Mouse (Mus musculus): Measurements from ENCODE around the gene Spag8. TPM values are rescaled to one million over a fixed set of nuclear protein-coding genes. Genes with fewer than 3 reads are reported as not detected.

The Spag8 gene
- not detected for polyA plus RNA-seq (2017; shearing (Covaris generic))

DNA sequence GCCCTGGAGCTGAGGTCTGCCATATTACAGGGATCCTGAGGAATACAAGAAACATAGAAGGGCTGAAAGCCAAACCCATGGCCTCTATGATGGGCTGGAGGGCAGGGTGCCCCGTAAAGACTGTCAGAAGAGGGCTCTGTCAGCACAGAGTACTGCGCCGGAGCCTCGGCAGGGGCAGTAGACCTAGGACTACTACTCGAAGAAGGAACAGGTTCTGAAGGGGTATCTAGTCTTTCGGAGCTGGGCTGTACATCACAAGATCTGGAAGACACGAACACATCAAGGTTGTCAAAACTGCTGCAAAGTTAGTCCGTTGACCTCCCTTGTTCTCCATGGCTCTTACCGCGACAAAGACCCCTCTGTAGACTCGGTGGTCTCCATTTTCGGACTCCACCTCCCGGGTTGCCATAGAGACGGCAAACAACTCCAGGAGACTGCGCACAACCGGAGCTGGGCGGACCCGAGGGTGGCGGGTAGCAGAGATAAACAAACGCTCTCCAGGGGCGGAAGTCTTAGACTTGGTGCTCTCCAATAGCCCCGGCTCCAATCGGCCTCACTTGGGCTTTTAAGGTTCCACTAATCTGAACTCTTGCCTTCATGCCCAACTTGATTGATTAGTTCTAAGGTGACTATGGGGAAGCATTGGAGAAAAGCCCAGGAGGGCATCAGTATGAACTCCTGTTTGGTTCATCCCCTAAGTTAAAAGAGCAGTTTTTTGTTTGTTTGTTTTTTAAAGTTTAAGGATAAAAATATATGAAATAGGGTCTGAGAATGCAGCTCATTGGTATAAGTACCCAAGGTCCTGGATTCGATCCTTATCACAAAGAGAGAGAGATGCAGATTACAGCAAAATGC lies at the start of gene Spag8:
Spag8 (minus strand) TSS at position 434 of the 855 bp plus-strand sequence.

DNA sequence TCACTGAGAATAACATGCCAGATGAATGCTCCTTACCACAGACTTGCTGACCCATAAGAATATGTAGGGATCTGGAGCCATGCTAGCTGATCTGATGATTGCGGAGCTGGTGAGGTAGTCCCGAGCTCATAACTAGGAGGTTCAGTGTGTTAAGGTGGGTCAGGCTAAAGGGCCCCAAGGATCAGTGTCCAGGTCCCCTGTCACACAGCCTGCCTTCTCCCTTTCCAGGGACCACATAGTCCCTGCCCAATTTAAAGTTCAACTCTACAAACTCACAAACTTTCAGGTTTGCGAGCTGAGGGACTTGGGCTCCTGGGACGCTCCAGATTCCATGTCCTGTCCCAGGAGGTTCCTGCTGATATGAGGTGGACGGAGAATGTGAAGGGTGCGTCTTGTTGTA lies 47.3 kb upstream of the Spag8 start, which contains the start of gene Olfr70:
Olfr70 (minus strand) TSS at position 101 of the 400 bp plus-strand sequence.

DNA sequence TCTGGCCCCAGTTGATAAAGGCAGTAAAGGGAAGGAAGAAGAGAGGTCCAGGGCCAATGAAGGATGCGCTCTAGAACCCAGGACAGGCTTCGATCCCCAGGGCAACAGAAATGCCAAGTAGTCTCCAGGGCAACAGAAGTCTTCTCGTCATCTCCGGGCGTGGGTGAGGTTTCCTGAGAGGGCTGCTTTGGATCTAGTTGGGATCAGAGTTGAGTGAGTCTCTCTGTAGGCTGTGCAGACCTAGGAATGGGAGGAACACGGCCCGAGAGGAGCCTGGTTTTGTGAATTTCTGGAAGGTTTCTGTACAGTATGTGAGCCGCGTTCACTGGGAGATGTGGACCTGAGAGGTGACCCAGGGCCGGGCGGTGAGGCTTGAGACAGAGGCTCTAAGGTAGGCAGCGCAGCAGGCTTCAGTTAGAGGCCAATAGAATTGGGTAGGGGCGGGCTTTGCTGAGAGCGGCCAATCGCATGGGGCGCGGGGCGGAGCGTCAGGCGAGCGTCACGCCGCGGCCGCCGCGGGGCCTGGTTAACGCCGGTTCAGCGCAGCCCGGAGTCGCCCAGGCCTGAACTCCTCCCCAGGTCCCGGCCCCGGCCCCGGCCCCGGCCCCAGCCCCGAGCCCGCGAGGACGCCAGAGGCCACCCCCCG lies 15.5 kb upstream of the Spag8 start, which contains the start of the genes Tmem8b and Fam221b:
Tmem8b (plus strand) TSS at position 190 of the 646 bp plus-strand sequence.
Fam221b (minus strand) TSS at position 364 of the 646 bp plus-strand sequence.

DNA sequence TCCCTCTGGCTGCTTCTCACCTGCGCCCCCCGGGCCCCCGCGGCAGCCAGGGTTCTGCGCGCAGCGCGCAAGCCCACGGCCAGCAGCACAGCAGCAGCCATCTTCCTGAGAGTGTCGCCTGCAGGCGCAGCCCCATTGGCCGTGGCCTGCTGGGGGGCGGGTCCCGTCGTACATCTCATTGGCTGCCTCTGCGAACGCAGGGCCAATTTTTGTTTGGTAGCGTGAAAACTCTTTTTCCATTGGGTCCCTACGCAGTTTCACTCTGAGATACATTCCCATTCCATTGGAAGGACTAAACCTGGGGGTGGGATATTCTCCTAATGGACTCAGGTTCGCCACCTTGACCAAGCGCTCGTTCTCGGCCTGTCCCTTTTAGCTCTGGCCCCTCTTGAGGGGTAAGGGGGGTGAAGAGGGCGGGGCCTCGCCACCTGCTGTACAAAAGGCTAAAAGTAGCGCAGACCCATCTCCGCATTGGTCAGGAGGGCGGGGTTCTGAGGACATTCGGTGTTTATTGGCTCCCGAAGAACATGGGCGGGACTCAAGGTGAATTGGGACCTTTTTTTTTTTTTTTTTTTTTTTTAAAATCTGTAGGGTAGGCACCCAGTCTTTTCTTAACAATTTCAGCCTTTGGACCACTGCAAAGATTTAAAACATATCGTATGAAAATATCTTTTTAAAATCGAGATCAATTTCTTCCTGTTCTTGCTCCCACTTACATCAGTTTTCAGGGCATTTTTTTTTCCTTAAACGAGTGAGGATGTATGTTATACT lies 3.1 kb upstream of the Spag8 start, which contains the start of gene Hint2:
Hint2 (minus strand) TSS at position 128 of the 771 bp plus-strand sequence.

DNA sequence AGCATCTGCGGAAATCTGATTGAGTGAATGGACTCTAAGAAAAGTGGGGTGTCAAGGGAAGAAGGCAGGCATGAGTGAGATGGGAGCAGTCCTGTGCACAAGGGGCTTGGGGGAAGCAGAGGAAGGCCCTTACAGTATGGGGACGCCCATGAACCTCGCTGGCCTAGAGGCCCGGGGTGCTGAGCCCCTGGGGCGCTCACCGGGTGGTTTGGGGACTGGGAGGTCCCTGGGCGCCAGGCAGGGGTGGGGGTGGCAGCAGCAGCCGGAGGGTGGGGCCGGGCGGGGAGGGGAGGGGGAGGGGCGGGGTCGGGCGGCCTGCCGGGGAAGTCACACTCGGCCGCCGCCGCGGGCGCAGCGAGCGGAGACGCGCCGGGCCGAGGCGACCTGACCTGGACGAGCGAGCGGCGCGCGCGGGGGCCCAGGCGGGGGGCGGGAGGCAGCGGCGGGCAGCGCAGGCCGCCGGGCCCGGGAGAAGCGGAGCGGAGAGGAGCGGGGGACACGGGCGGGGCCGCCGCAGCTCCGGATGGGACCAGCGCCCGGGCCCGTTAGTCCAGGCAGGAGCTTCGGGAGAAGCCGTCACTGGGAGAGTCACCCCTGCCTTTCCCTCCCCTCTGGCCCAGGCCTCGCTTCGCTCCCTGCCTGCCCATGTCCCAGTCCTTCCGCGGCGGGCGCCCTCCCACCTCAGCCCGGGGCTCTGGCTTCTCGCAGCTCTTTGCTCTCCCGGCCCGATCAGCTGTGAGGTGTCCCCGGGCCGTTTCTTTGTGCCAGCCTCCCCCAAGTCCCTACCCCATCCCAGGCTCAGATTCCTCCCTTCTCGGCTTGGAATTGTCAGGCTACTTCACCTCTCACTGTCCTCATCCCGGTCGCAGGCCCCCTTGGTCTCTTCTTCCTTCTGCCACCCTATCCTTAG lies 22.1 kb downstream of the Spag8 start, which contains the start of gene Npr2:
Npr2 (plus strand) TSS at position 890 of the 910 bp plus-strand sequence.

Other genes starting within 250 kb of the Spag8 start
- gene Fam166b, start 224.5 kb downstream of the Spag8 start, polyA plus RNA-seq (2017; shearing (Covaris generic)): not detected
- gene Tesk1, start 211.7 kb downstream of the Spag8 start, polyA plus RNA-seq (2017; shearing (Covaris generic)): 66.2 TPM
- gene Cd72, start 199.0 kb downstream of the Spag8 start, polyA plus RNA-seq (2017; shearing (Covaris generic)): 15.3 TPM
- 228 TPM for gene Sit1, start 169.9 kb downstream of the Spag8 start, polyA plus RNA-seq (2017; shearing (Covaris generic))
- 64.2 TPM for gene Ccdc107, start 160.7 kb downstream of the Spag8 start, polyA plus RNA-seq (2017; shearing (Covaris generic))
- 4.8 TPM for gene Arhgef39, start 153.9 kb downstream of the Spag8 start, polyA plus RNA-seq (2017; shearing (Covaris generic))
- gene Car9, start 146.6 kb downstream of the Spag8 start, polyA plus RNA-seq (2017; shearing (Covaris generic)): 0.67 TPM
- not detected for gene Tpm2, start 129.8 kb downstream of the Spag8 start, polyA plus RNA-seq (2017; shearing (Covaris generic))
- 58.4 TPM for gene Creb3, start 91.3 kb downstream of the Spag8 start, polyA plus RNA-seq (2017; shearing (Covaris generic))
- gene Tln1, start 90.9 kb downstream of the Spag8 start, polyA plus RNA-seq (2017; shearing (Covaris generic)): 223 TPM
- gene Rgp1, start 74.9 kb downstream of the Spag8 start, polyA plus RNA-seq (2017; shearing (Covaris generic)): 7.0 TPM
- 30.8 TPM for gene Gba2, start 74.7 kb downstream of the Spag8 start, polyA plus RNA-seq (2017; shearing (Covaris generic))
- gene Msmp, start 69.1 kb downstream of the Spag8 start, polyA plus RNA-seq (2017; shearing (Covaris generic)): 2.5 TPM
- gene Npr2, start 21.7 kb downstream of the Spag8 start, polyA plus RNA-seq (2017; shearing (Covaris generic)): not detected
- 56.2 TPM for gene Hint2, start 2.9 kb upstream of the Spag8 start, polyA plus RNA-seq (2017; shearing (Covaris generic))
- 1.3 TPM for gene Tmem8b, start 15.4 kb upstream of the Spag8 start, polyA plus RNA-seq (2017; shearing (Covaris generic))
- gene Fam221b, start 15.6 kb upstream of the Spag8 start, polyA plus RNA-seq (2017; shearing (Covaris generic)): 0.67 TPM
- gene Olfr70, start 47.2 kb upstream of the Spag8 start, polyA plus RNA-seq (2017; shearing (Covaris generic)): not detected
- not detected for gene Olfr71, start 56.7 kb upstream of the Spag8 start, polyA plus RNA-seq (2017; shearing (Covaris generic))
- not detected for gene Hrct1, start 73.6 kb upstream of the Spag8 start, polyA plus RNA-seq (2017; shearing (Covaris generic))
- 0.09 TPM for gene Spaar, start 76.4 kb upstream of the Spag8 start, polyA plus RNA-seq (2017; shearing (Covaris generic))
- not detected for gene Olfr159, start 117.4 kb upstream of the Spag8 start, polyA plus RNA-seq (2017; shearing (Covaris generic))
- 1.6 TPM for gene Olfr156, start 170.3 kb upstream of the Spag8 start, polyA plus RNA-seq (2017; shearing (Covaris generic))
- gene Olfr157, start 186.6 kb upstream of the Spag8 start, polyA plus RNA-seq (2017; shearing (Covaris generic)): 0.87 TPM
- not detected for gene Olfr155, start 198.0 kb upstream of the Spag8 start, polyA plus RNA-seq (2017; shearing (Covaris generic))
- 6.6 TPM for gene Reck, start 221.9 kb upstream of the Spag8 start, polyA plus RNA-seq (2017; shearing (Covaris generic))

Measured in effector memory CD4-positive, alpha-beta T cell, adult 5 months (primary cell).